Mouse (Mus musculus) kidney, adult 2 months (tissue): ENCODE results near the gene Dennd2c.

ENCODE experiments used
- CTCF ChIP-seq: fragments of 200-500 bp; conservative IDR thresholded peaks from 2 replicates; pipeline ENCODE4 v1.5.1; 2011; ENCODE audit warnings: low read depth, mild to moderate bottlenecking, control low read depth, low read length, moderate library complexity, mixed read lengths; ENCODE audit not compliant: insufficient read depth, insufficient read length
- POLR2A ChIP-seq: fragments of 200-500 bp; IDR thresholded peaks from one replicate; pipeline ENCODE4 v1.6.1; 2011; ENCODE audit warnings: low read depth, low read length, control low read depth

- no peak for TF ChIP-seq CTCF
- TF ChIP-seq POLR2A: no peak
Observed at GRCm38 (mm10) chr3:103206393-103206792, 104.0 kb downstream of the Dennd2c start.
